Mouse (Mus musculus): Measurements from ENCODE around the gene Nexn.
A peak's percentile ranks its signal among the peaks of the same experiment; 100 is the strongest.

Nexn gene

GRCm38 (mm10) chr3:152277912-152278311, 11.8 kb upstream of the Nexn start:
- no peak for DNase-seq (ENCODE audit: low spot score in 2 of 2)

DNA sequence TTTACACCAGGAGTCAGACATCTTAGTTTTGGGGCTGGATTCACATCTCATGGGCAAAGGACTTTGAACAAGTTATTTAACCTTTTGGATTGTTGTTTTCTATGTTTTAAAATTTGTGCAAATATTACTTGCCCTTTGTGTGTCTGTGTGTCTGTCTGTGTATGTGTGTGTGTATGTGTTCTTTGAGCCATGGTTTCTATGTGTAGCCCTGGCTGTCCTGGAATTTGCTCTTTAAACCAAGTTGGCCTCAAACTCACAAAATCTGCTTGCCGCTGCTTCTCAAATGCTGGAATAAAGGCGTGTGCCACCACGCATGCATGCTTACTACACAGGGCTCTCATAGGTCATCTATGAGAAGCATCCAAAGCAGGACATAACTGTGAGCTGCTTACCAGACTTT, 10.8 kb upstream of the Nexn start:
- no peak for DNase-seq (ENCODE audit: low spot score in 2 of 2)

GRCm38 (mm10) chr3:152275008-152275407, 8.9 kb upstream of the Nexn start:
- DNase-seq (ENCODE audit: low spot score in 2 of 2), result no peak

DNA sequence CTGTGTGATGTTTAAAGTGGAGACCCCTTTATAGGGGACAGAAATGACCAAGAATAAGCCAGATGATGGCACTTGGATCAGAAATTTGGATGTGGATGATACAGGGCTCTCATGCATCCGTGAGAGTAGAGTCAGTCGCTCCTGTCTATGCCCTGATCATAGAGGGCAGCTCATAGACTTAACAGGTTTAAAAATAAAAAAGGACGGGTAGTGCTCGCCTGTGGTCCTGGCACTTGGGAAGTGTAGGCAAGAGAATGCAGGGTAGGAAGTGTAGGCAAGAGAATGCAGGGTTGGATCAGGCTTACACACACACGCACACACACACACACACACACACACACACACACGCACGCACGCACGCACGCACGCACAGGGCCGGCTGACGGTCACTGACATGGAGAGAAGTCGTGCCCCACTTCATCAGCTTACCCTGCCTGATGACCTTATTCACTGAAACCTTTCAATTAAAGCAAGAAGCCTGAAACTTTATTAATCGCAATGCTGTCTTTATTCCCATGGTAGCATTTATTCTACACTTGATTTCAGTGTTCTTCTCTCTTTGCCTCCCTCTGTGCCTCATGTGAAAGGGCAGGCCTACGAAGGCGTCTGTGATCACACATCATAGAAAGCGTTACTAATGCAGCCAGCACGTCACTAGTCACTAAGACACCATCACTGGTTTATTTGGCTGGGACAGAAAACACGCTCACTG, 7.0 kb upstream of the Nexn start:
- no peak for DNase-seq (ENCODE audit: low spot score in 2 of 2)

- no peak for DNase-seq (ENCODE audit: low spot score in 2 of 2)
Measured at GRCm38 (mm10) chr3:152271876-152272275, 5.7 kb upstream of the Nexn start.

DNA sequence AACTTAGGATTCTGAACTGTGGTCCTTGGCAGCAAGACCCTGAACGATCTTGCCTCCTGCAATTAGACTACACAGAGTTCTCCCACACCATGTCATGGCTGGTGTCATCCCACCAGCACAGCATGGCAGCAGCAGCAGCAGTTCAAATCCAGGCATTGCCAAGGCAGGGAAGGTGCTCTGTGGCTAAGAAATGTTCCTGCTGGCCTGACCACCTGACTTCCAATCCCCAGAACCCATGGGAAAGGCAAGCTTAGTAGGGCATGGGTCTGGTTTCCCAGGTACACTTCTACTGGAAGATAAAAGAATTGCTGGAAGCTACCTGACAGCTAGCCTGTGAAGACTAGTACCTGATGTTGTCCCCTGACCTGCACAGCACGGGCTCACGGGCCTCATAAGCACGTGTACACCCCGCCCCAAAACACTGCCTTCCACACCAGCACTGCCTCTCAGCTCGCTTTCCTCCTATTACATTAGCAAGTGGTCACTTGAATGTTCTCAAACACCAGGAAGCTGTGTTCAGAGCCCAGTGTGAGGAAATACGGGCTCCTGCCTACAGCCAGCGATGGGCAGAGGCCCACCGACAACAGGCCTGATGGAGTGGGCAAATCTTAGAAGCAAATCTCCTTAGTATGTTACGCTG, 5.0 kb upstream of the Nexn start:
- DNase-seq (ENCODE audit: low spot score in 2 of 2), result no peak

DNA sequence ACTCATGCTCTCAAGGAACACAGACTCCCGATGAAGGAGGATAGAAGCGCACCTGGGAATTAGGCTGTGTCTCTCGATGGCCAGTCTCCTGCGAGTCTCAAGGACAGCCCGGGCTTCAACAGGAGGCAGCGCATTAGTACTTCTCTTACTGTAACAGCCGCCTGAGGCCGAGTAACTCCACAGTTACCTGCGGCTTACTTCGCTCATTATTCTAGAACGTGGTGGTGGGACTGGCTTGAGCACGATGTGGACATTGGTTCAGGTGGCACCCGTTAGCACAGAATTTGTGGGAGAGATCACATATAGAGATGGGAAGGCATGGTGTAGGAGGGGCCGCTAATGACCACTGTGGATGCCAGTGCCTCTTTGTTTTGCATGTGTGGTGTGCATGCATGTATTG, 1.9 kb upstream of the Nexn start:
- no peak for DNase-seq (ENCODE audit: low spot score in 2 of 2)

DNA sequence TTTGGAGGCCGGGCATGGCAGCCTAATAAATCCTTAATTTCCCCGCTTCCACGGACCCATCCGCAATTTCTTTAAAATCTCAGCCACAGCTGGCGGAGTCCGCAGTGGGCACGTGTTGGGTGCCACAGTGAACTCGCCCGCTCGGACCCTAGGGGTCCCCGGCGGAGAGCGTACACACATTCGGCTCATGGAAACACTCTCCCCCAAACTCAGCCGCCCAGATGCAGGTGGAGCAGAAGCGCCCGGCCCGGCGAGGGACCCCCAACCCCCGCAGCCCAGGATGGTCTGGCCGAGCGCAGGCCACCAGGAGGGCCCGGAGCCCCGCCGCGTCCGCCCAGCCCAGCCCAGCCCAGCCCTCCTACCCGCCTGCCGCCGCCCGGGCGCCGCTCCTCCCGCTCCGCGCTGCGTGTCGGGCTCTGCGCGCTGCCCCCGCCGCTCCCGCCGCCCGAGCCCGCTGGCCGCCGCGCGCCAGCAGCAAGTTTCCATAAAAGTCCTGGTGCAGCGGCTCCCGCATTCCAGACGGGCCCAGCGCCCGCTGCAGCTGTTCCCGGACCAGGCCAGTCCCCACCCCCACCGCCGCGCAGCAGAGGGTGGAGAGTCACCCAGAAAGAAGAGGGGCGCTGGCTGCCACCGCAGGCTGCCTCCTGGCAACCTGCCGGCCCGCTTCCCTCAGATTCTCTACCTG, 657 bp downstream of the Nexn start:
- no peak for DNase-seq (ENCODE audit: low spot score in 2 of 2)

DNA sequence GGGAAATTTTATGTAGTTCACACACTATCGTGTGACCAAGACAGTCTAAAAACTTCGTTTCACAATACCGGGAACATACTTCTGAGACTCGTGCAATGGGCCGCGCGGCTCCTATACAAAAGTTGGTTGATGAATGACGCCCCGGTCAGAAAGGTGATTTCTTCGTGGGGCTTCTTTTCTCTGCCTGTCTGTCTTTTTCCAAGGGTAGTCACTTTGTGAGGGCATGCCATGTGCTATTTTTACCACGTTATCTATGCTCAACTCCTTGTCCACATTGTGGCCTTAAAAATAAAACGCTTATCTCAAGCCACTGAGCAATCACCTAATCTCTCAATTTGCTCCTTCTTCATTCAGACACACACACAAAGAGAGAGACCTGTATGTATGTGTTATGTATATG, 1.3 kb downstream of the Nexn start:
- no peak for DNase-seq (ENCODE audit: low spot score in 2 of 2)

GRCm38 (mm10) chr3:152264374-152264773, 1.8 kb downstream of the Nexn start:
- DNase-seq (ENCODE audit: low spot score in 2 of 2), result no peak

DNA sequence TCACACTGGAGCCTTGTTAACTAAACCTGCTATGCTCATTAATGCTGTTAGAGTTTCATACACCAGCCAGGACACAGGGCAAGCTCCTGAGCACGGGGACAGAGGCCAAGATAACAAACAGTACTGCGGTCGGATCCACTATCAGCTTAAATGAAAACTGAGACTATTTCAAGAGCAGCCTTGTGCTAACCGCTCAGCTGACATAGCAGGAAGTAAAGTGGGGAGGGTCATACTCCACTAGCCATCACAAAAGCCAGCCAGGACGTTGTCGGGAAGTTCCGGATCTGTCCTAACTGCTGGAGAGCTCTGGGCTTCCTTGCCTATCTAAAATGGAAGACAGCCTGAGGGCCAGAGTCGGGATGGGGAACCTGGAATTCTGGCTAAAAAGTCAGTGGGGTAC, 4.2 kb downstream of the Nexn start:
- no peak for DNase-seq (ENCODE audit: low spot score in 2 of 2)

DNA sequence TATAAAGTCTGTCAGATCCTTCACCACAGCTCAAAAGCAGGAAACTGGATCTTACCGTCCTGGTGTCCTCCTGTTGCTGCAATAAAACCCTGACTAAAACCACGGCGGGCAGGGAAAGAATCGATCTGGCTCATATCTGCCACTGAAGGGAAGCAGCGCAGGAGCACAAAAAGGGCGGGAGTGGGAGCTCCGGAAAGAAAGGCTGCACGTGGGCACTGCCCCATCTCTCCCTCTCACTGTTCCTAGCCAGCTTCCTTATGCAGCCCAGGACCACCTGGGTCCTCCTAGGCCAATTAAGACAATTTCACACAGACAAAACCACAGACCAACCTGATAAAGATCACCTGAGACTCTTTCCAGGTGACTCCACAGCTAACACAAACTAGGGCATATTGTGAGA, 4.7 kb downstream of the Nexn start:
- DNase-seq (ENCODE audit: low spot score in 2 of 2), result no peak

DNA sequence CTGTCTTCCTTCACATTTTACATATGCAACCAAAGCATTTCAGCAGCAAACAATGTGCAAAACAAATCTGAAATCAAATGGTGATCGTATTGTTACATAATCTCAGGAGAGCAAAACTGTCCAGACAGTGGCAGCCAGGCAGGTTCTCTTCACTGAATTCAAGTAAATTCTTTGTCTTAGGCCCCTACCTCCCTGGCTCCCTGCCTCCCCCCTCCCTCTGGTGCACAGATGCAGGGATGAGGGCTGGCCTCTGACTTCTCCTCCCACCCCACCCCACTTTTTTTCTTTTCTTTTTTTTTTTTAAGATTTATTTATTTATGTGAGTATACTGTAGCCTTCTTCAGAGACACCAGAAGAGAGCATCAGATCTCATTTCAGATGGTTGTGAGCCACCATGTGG, 5.8 kb downstream of the Nexn start:
- no peak for DNase-seq (ENCODE audit: low spot score in 2 of 2)

- DNase-seq (ENCODE audit: low spot score in 2 of 2), result peak; percentile 16 to 34
Measured at GRCm38 (mm10) chr3:152259409-152259808, 6.7 kb downstream of the Nexn start.

DNA sequence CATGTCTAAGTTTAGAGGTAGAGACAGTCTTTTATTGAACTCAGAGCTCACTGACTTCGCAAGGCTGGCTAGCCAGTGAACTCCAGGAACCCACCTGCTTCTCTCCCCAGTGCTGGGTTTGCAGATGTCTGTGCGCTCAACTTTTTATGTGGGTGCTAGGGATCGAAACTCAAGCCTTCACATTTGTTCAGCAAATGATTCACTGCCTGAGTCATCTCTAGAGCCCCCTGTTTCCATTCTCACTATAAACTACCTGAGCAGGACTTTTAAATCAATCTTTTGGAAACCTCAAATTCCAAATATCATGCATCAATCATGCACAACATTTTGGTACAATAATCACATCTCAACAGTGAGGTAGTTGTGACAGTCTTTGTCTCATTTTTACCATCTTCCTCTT, 8.6 kb downstream of the Nexn start:
- DNase-seq (ENCODE audit: low spot score in 2 of 2), result no peak

- no peak for DNase-seq (ENCODE audit: low spot score in 2 of 2)
Measured at GRCm38 (mm10) chr3:152250487-152250886, 15.7 kb downstream of the Nexn start.

DNA sequence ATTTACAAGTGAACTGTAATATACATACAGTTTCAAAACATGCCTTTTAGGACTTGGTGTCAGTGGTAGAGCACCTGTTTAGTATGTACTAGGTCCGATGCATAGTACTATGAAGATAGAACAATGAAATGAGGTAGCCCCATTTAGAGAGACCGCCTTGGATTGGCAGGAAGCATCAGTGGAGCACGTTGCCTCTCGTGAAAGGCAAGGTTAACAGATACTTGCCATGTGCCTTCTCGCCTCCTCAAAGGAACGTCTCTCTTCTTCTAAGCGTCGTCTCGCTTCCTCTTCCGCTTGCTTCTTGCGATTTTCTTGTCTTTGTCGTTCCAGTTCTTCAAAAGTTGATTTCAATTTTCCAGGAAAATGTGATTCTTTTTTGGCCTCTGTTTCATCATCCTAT, 18.4 kb downstream of the Nexn start:
- no peak for DNase-seq (ENCODE audit: low spot score in 2 of 2)

GRCm38 (mm10) chr3:152245273-152245910, 20.8 kb downstream of the Nexn start:
- DNase-seq (ENCODE audit: low spot score in 2 of 2), result no peak

GRCm38 (mm10) chr3:152243304-152243703, 22.8 kb downstream of the Nexn start:
- no peak for DNase-seq (ENCODE audit: low spot score in 2 of 2)

DNA sequence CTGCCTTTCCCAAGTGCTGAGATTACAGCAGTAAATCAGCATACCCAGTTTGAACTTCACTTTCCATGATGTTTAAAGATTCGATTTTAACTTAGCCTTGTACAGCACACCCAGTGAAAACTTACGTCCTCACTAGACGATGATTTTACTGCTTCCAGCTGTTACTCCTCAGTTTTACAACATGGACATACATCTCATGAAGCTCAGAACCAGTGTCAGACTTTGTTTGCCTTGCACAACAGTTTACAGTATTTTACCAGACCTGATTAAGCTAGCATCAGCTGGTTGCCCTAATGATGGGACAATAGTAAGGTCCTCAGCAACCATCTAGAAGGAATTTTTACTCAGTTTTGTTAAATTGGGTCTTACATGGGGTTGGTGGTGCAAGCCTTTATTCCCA, 25.1 kb downstream of the Nexn start:
- no peak for DNase-seq (ENCODE audit: low spot score in 2 of 2)

GRCm38 (mm10) chr3:152239592-152239991, 26.6 kb downstream of the Nexn start:
- DNase-seq (ENCODE audit: low spot score in 2 of 2), result no peak

DNA sequence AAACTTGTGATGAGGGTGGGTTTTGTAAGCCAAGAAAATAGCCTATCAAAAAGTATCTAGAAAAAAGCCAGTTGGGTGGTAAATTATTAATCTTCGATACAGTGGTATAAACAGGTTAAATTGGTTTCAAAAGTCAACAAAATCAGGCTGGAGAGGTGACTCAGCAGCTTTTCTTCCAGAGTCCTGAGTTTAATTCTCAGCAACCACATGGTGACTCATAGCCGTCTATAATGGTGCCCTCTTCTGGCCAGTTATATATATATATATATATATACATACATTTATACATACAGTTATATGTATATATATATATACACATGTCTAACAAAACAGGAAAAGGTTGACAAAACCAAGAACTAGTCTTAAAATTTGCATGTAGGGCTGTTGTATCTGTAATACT, 27.3 kb downstream of the Nexn start:
- DNase-seq (ENCODE audit: low spot score in 2 of 2), result peak; percentile 10 to 19

- no peak for DNase-seq (ENCODE audit: low spot score in 2 of 2)
Measured at GRCm38 (mm10) chr3:152235805-152236204, 30.3 kb downstream of the Nexn start.

Data from natural killer cell, adult 2 months (primary cell).